Mouse (Mus musculus) cerebellum, postnatal 10 days (tissue): ENCODE data around the gene Slc15a4.
A peak's percentile ranks its signal among the peaks of the same experiment; 100 is the strongest.

Experiments
- DNase-seq, 2 experiments: peaks; one replicate each; pipeline ENCODE4 v3.0.0; 2021; ENCODE audit warnings: mixed read lengths in 2 of 2

The Slc15a4 gene

DNA sequence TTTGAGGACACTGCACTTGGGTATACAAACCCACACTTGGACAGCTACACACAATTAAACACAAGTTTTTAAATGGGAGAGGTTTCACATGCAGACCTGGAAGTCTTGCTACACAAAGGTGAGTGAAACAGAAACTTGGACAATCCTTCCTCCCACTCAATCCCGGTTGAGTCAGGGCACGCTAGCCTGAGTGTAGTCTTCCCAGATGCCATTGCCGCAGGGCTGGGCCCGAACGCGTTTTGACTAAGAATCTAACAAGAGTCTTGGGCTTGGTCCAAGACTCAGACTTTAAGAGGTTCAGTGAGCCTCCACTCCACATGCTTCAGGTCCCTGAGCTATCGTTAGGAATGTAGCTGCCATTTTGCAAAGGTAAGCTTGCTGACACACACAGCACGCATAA lies 12.3 kb downstream of the Slc15a4 start:
- DNase-seq = no peak

GRCm38 (mm10) chr5:127618834-127619233 lies 13.9 kb downstream of the Slc15a4 start:
- no peak for DNase-seq

DNA sequence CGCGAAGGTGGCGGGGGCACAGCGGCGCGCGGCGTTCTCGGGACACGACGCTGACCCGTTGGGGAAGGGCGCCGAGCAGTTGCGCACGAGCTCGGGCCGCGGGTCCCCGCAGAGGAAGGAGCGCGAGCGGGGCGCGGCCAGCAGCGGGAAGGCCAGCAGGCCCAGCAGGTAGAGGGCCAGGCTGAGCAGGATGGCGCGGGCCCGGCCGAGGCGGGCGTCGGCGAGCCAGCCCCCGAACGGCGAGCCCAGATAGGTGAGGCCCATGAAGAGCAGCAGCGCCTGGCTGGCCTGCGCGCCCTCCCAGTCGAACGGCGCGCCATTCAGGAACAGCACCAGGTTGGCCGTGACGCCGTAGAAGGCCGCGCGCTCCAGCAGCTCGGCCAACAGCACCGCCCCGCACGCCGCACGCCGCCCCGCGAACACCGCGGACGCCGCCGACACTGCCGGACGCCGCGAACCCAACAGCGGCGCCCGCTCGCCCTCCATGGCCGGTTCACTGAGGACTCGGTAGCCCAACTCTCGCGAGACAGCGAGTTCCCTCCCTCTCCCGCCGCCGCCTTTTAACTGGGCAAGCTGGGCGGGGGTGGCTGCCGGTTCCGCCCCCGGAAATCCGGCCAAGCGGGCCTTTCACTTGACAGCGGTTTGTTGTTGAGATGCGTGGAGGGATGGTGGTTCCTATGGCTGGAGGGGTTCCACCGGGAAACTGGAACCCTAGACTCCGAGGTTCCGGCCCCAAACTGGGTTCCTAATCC lies 15.6 kb downstream of the Slc15a4 start:
- DNase-seq = peak; percentile 99

GRCm38 (mm10) chr5:127616151-127616550 lies 16.5 kb downstream of the Slc15a4 start:
- DNase-seq = peak in 1 of 2 experiments; percentile 24

DNA sequence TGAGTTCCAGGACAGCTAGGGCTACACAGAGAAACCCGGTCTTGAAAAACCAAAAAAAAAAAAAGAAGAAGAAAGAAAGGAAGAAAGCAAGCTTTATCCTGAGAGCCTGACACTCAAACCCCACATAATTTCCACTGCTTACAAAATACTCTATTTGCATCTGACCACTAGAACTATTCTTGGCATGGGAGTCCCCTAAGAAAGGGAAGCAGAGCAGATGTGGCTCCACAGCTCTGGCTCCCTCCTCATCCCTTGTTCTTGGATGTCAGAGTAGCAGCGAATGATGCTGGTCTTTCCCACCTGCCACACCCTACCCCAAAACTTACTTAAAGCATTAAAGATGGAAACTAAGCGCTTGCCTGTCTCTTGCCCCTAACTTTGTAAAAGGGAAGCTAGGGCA lies 17.2 kb downstream of the Slc15a4 start:
- DNase-seq = no peak

- no peak for DNase-seq
These were observed 20.3 kb downstream of the Slc15a4 start for GRCm38 (mm10) chr5:127612397-127612796.

DNA sequence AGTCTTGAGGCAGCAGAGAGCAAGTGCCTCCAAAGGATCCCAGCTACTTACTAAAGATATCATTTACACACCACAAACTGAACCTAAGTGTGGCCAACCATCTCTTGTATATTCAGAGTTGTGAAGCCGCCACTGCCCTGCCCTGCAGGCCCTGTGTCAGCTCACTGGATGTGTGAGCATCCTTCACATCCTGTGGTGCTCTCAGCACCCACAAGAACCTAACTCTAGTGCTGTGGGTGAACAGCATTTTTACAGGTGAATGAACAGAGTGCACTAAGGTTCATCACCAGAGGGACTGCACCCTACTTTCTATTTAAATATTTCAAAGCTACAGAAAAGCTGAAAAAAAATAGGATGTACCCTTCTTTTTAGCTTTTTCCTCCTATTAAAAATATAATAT lies 20.8 kb downstream of the Slc15a4 start:
- DNase-seq = no peak

GRCm38 (mm10) chr5:127610787-127611509 lies 21.7 kb downstream of the Slc15a4 start:
- DNase-seq = peak; percentile 58 to 65

- no peak for DNase-seq
These were observed 23.4 kb downstream of the Slc15a4 start for GRCm38 (mm10) chr5:127609191-127609714.

GRCm38 (mm10) chr5:127607507-127607906 lies 25.2 kb downstream of the Slc15a4 start:
- no peak for DNase-seq

DNA sequence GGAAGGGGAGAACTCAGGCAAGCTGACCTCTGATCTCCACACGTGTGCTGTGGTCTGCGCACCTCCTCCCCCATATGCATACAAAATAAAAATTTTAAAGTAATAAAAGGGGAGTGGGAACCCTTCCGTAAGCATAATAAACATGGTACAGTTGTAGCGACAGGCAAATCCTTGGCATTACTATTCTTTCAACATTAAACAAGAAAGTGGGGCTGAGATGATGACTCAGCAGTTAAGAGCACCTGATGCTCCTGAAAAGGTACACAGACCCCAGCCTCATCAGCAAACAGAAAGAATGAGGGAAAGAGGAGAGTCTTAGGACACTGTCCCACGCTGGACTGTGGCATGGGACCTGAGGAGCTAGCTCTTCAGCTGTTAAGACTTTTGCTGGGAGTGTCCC lies 29.7 kb downstream of the Slc15a4 start:
- no peak for DNase-seq

DNA sequence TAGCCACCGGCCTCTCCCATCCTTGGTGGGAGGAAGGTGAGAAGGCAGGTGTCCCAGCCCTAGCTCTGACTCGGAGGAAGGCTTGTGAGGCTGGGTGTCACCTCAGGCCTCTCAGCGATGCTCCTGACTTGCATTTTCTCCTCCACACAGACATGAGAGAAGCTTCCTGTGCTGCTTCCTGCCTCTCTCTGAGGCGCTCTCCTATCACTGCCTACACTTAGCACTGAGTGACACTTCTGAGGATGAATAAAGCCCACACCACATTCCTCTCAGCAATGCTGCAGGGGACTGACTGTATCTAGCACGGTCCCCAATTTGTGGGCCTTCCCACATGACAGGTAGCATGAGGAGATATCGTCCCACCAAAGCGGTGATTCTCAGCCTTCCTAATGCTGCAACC lies 35.8 kb downstream of the Slc15a4 start:
- DNase-seq = no peak

GRCm38 (mm10) chr5:127595676-127596075 lies 37.0 kb downstream of the Slc15a4 start:
- no peak for DNase-seq

DNA sequence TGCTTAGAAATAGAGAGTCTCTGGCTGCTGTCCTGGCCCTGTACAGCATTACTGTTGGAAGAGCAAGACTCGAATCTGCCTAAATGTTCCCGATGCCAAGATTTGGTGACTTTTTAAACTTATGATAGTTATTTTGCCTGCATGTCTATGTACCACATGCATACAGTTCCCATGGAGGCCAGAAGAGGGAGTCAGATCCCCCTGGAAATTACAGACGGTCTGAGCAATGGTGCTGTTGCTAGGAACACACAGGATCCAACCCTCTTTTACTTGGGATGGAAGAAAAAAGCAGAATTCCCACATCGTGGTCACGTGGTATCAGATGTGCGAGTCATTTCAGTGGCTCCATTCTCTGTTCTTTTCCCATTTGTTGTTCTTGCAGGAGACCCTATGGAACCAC lies 39.8 kb downstream of the Slc15a4 start:
- peak; percentile 55 to 61 for DNase-seq

- DNase-seq = no peak
These were observed 40.3 kb downstream of the Slc15a4 start for GRCm38 (mm10) chr5:127592406-127592805.

- DNase-seq = peak in 1 of 2 experiments; percentile 24
These were observed 44.8 kb downstream of the Slc15a4 start for GRCm38 (mm10) chr5:127587854-127588253.

GRCm38 (mm10) chr5:127583658-127584057 lies 49.0 kb downstream of the Slc15a4 start:
- peak; percentile 44 to 53 for DNase-seq

- DNase-seq = peak; percentile 64 to 69
These were observed 55.3 kb downstream of the Slc15a4 start for GRCm38 (mm10) chr5:127577419-127577818.

GRCm38 (mm10) chr5:127567165-127567741 lies 65.4 kb downstream of the Slc15a4 start:
- DNase-seq = no peak

DNA sequence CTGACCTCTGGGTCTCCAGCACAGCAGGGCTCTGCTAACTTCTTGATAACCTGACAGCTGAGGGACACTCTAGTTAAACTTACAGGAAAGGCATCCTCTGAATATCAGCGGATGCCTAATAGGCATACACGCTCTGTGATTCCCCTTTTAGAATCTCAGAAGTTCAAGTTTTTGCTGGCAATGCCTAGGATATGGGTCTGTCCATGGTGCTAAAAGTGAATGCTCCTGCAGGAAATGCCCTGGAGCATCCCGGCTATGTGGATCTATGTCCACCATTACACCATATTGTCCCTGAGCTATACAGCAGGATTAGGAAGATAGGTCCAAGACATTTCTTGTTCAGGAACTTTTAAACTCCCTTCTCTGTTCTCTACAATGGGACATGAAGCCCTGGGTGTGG lies 71.6 kb downstream of the Slc15a4 start:
- DNase-seq = no peak

DNA sequence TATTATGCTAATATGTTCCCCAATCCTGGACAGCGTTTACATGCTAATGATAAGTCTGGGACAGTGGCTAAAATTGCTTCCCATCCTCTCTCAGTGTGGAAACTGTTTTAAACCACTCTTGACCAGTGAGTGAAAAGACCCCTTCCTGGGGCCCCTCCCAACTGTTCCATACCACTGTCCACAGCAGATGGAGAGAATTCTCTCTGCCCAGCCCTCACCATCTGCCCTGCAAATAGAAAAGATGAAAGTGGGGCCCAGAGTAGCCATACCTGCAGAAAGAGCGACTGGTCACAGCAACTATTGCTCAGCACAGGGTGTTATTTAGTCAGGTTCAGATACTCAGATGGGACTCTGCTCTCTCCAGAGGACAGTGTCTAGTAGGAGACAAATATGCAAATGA lies 84.6 kb downstream of the Slc15a4 start:
- peak; percentile 52 to 71 for DNase-seq

GRCm38 (mm10) chr5:127546585-127546991 lies 86.1 kb downstream of the Slc15a4 start:
- DNase-seq = peak; percentile 92
